Mouse (Mus musculus) olfactory bulb, adult 2 months (tissue): Measurements from ENCODE around the gene Dmac1.

Experiments
- CTCF ChIP-seq: fragments of 200-500 bp; IDR thresholded peaks from 2 replicates; pipeline ENCODE4 v1.5.1; 2012; ENCODE audit warnings: low read depth, mild to moderate bottlenecking, low read length, moderate library complexity; ENCODE audit not compliant: insufficient read depth
- POLR2A ChIP-seq: fragments of 200-500 bp; IDR thresholded peaks from 2 replicates; pipeline ENCODE4 v1.6.1; 2012; ENCODE audit warnings: mild to moderate bottlenecking, low read depth, low read length, moderate library complexity; ENCODE audit not compliant: insufficient read depth

DNA sequence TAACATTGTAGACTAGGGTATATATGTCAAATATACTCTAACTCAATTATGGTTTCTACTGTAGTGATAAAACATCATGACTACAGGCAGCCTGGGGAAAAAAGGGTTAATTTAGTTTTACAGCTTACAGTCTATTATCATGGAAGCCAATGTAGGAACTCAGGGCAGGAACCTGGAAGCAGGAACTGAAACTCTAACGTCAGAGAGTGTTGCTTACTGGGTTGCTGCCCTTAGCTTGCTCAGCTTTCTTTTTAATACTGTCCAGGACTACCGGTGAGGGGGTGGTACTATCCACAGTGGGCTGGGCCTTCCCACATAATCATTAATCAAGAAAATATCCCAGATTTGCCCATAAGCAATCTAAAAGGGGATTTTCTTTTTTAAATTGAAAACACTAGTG lies 2.4 kb downstream of the Dmac1 start:
- TF ChIP-seq POLR2A: no peak
- TF ChIP-seq CTCF: no peak
